Mouse (Mus musculus): ENCODE measurements at regions not wholly inside any gene's neighbourhood (a gene's known extent, or its start where the extent isn't known, plus 50 kb on each side); places are given as distances from the start of the nearest gene placed in this dataset.
"Not testable (repeated sequence)": the region's sequence is repeated elsewhere in the genome, so short reads cannot be mapped to it uniquely, and the experiment has no call there.

- no peak for ATAC-seq (ENCODE audit: borderline replicate concordance, extremely low read depth, low FRiP score, low TSS enrichment)
Observed at GRCm38 (mm10) chr3:133672742-133673447, 128.0 kb upstream of the Tet2 start.

DNA sequence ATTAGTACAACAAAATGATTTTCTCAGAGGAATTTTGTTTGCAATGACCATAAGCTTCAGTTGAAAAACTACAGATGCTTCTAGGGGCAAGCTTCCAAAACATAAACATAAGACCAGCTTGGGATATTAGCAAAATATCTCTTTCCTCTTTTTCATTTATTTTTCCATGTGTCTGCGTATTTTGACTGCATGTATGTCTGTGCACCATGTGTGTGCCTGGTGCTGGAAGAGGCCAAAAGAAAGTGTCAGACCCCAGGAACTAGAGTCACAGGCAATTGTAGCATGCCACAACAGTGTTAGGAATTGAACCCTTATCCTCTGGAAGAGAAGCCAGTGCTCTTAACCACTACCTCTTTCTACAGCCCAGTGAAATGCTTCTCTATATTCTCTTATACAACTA is 133.0 kb upstream of the Tet2 start:
- Histone ChIP-seq H3K27ac (no peak overlapping the region), H3K27me3 (no peaks in the 10 kb centered on the region), H3K9ac (no peak overlapping the region), H3K4me1 (peaks cover 3% of the 10 kb centered on the region; the same call in 1 of the 2 replicates), H3K9me3 (no peaks in the 10 kb centered on the region), H3K4me3 (no peak overlapping the region), H3K36me3 (no peaks in the 10 kb centered on the region), H3K4me2 (no peak overlapping the region)
- peak; percentile 65; the same call in 1 of the 2 replicates for ATAC-seq (ENCODE audit: borderline replicate concordance, extremely low read depth, low FRiP score, low TSS enrichment)
- WGBS, result 84% methylated on average over 1 of the region's 1 CpGs

More at GRCm38 (mm10) chr3:133672742-133673447, 128.0 kb upstream of the Tet2 start:
- H3K4me2 ChIP-seq, result no peak overlapping the region
- H3K9me3 ChIP-seq, result no peaks in the 10 kb centered on the region
- WGBS, result 64% methylated on average over 10 of the region's 10 CpGs
- no peak overlapping the region for H3K27ac ChIP-seq
- no peaks in the 10 kb centered on the region for H3K27me3 ChIP-seq
- H3K9ac ChIP-seq, result no peak overlapping the region
- no peak overlapping the region for H3K4me3 ChIP-seq
- H3K36me3 ChIP-seq, result no peaks in the 10 kb centered on the region
- peaks cover 3% of the 10 kb centered on the region; the same call in 1 of the 2 replicates for H3K4me1 ChIP-seq

GRCm38 (mm10) chr3:133679891-133680290 is 135.0 kb upstream of the Tet2 start:
- WGBS, result 70% methylated on average over 1 of the region's 1 CpGs
- no peaks in the 10 kb centered on the region for H3K9me3 ChIP-seq
- no peak overlapping the region for H3K4me3 ChIP-seq
- H3K9ac ChIP-seq, result no peak overlapping the region
- no peak for ATAC-seq (ENCODE audit: borderline replicate concordance, extremely low read depth, low FRiP score, low TSS enrichment)
- no peaks in the 10 kb centered on the region for H3K27me3 ChIP-seq
- H3K4me1 ChIP-seq, result peaks cover 3% of the 10 kb centered on the region; the same call in 1 of the 2 replicates
- H3K4me2 ChIP-seq, result no peak overlapping the region
- H3K36me3 ChIP-seq, result no peaks in the 10 kb centered on the region
- H3K27ac ChIP-seq, result no peak overlapping the region

DNA sequence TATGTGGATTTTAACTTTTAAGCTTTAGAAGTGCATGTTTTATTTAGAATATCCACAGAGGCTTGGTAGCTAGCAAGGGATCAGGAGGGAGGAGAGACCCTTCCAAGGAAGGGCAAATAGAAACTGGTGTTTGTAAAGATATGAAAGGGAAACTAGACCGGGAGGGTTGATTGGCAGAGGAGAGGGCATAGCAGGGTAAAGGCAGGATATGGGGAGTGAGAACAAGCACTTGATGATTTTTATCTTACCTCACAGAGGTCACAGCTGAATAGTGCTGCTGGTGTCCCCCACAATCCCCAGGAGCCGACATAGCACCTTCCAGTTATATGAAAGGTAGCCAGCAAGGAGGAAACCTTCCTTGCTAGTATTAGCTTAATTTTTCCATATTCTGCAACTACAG is 135.4 kb upstream of the Tet2 start:
- Histone ChIP-seq H3K4me1 (peaks cover 3% of the 10 kb centered on the region; the same call in 1 of the 2 replicates), H3K9me3 (no peaks in the 10 kb centered on the region), H3K4me3 (no peak overlapping the region), H3K27ac (no peak overlapping the region), H3K36me3 (no peaks in the 10 kb centered on the region), H3K9ac (no peak overlapping the region), H3K4me2 (no peak overlapping the region), H3K27me3 (no peaks in the 10 kb centered on the region)
- ATAC-seq (ENCODE audit: borderline replicate concordance, extremely low read depth, low FRiP score, low TSS enrichment), result no peak
- 50% methylated on average over 2 of the region's 2 CpGs for WGBS

DNA sequence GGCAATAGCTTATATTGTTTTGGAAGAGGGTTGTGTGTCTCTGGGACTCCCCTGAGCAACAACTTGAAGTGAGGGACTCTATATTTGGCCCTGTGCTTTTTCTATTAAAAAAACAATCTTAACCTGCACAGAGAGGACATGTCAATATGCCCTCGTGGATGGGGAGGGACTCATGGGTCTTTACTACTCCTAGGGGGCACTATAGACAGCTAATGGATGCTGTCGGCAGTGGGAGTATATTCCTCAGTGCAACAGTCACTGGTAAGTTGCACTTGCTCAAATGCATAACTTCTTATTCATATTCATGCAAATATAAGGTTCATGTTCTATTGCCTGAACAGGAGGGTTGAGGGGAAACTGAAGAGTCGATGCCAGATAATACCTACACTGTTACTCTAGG is 135.9 kb upstream of the Tet2 start:
- no peak overlapping the region for H3K27ac ChIP-seq
- 68% methylated on average over 3 of the region's 3 CpGs for WGBS
- ATAC-seq (ENCODE audit: borderline replicate concordance, extremely low read depth, low FRiP score, low TSS enrichment), result no peak

DNA sequence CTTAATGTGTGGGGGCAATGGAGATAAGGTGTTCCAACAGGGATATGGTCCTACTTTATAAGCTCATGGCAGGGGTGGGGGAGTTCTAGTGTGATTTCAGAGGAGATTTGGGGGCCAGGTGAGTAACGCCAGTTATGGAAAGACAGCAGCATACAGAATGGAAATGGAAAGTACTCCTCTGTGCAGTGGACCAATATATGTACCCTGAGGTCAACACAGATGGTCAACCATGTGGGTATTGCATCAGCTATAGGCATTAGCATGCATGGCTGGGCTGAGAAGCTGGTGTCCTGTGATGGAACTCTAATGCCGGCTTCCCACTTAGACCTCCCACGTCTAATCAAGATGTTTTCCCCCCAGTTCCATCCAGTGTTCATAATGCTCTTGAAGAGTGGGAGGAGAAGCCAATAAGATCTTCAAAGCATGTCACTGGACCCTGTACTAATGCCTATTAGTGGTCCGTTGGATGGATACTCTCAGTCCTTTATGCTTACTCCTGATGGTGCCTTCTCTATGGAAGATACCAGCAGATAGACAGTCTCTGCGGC is 139.3 kb upstream of the Tet2 start:
- ATAC-seq (ENCODE audit: borderline replicate concordance, extremely low read depth, low FRiP score, low TSS enrichment), result no peak
- Histone ChIP-seq H3K4me1 (no peaks in the 10 kb centered on the region), H3K4me3 (no peak overlapping the region), H3K9me3 (no peaks in the 10 kb centered on the region), H3K9ac (no peak overlapping the region), H3K27ac (no peak overlapping the region), H3K27me3 (no peaks in the 10 kb centered on the region), H3K36me3 (no peaks in the 10 kb centered on the region), H3K4me2 (no peak overlapping the region)
- WGBS, result 87% methylated on average over 5 of the region's 5 CpGs

More for the DNA sequence above, 135.9 kb upstream of the Tet2 start:
- H3K4me3 ChIP-seq, result no peak overlapping the region
- H3K36me3 ChIP-seq, result no peaks in the 10 kb centered on the region
- H3K27me3 ChIP-seq, result no peaks in the 10 kb centered on the region
- no peaks in the 10 kb centered on the region for H3K9me3 ChIP-seq
- peaks cover 3% of the 10 kb centered on the region; the same call in 1 of the 2 replicates for H3K4me1 ChIP-seq
- H3K4me2 ChIP-seq, result no peak overlapping the region
- H3K9ac ChIP-seq, result no peak overlapping the region

DNA sequence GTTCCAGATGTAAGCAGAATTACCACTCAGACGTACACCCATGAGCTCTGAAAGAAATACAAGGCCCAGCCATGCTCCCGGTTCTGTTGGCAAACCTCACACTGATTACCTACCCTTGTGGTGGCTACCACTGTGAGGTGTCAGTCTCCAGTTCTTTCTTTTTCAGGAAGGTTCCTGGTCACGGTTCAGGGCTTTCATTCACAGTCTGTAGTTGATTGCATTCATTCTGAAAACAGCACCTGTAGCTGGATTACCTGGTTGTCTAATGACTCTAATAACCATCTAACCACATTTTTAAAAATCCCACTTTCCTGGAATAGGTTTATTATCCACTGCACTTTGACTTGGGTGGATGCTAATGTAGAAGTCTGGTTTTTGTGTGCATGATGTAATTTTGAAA is 139.8 kb upstream of the Tet2 start:
- 80% methylated on average over 3 of the region's 3 CpGs for WGBS
- ATAC-seq (ENCODE audit: borderline replicate concordance, extremely low read depth, low FRiP score, low TSS enrichment), result no peak
- H3K4me1 ChIP-seq, result no peaks in the 10 kb centered on the region
- no peaks in the 10 kb centered on the region for H3K36me3 ChIP-seq
- no peak overlapping the region for H3K4me2 ChIP-seq
- H3K4me3 ChIP-seq, result no peak overlapping the region
- H3K9ac ChIP-seq, result no peak overlapping the region
- no peak overlapping the region for H3K27ac ChIP-seq
- H3K9me3 ChIP-seq, result no peaks in the 10 kb centered on the region
- H3K27me3 ChIP-seq, result no peaks in the 10 kb centered on the region

DNA sequence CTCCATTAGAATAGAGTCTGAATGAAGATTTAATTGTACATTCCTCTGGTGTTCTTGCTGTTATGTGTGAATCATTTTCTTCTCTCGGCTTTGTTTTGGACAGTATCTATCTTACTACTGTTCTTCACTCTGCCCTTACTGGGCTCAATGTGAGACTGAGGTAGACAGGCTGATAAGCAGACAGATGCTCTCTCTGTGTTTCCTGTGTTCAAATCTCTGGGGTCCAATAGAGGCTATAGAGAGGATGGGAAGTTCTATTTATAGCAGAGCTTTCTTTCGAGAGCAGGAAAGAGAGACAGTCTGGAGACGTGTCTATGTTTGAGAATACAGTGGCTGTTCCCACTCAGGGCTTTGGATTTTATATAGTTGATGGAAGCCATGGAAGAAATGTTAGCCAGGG is 140.5 kb upstream of the Tet2 start:
- 37% methylated on average over 3 of the region's 3 CpGs for WGBS
- no peak overlapping the region for H3K4me3 ChIP-seq
- no peaks in the 10 kb centered on the region for H3K36me3 ChIP-seq
- no peaks in the 10 kb centered on the region for H3K4me1 ChIP-seq
- H3K9me3 ChIP-seq, result no peaks in the 10 kb centered on the region
- no peak overlapping the region for H3K9ac ChIP-seq
- H3K4me2 ChIP-seq, result no peak overlapping the region
- H3K27me3 ChIP-seq, result no peaks in the 10 kb centered on the region
- ATAC-seq (ENCODE audit: borderline replicate concordance, extremely low read depth, low FRiP score, low TSS enrichment), result no peak
- H3K27ac ChIP-seq, result no peak overlapping the region

DNA sequence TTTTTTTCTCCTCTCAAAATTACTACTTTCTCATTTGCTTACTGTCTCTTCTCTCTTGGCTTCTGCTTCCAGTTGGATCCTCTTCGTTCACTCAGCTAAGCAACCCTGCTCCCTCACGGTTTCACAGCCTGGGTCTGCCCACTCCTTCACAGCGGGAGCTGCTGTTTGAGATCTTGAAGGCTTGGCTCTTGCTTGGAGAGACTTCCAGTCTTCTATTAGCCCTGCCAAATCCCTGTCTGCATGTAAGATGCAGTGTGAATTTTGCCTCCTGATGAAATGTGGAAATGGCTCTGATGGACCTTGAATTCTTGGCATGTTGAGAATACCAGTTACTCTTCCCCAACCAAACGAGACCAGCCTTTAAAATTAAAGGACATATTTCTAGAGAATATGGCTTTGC is 149.1 kb upstream of the Tet2 start:
- no peaks in the 10 kb centered on the region for H3K4me1 ChIP-seq
- no peak overlapping the region for H3K4me2 ChIP-seq
- no peak for ATAC-seq (ENCODE audit: borderline replicate concordance, extremely low read depth, low FRiP score, low TSS enrichment)
- H3K4me3 ChIP-seq, result no peak overlapping the region
- 15% methylated on average over 4 of the region's 4 CpGs for whole genome bisulfite sequencing
- no peaks in the 10 kb centered on the region for H3K27me3 ChIP-seq
- no peak overlapping the region for H3K9ac ChIP-seq
- no peaks in the 10 kb centered on the region for H3K9me3 ChIP-seq
- no peak overlapping the region for H3K27ac ChIP-seq
- H3K36me3 ChIP-seq, result no peaks in the 10 kb centered on the region

- no peak for ATAC-seq (ENCODE audit: borderline replicate concordance, extremely low read depth, low FRiP score, low TSS enrichment)
- Histone ChIP-seq H3K27me3 (no peaks in the 10 kb centered on the region), H3K9ac (no peak overlapping the region), H3K27ac (no peak overlapping the region), H3K9me3 (no peaks in the 10 kb centered on the region), H3K4me1 (no peaks in the 10 kb centered on the region), H3K4me2 (no peak overlapping the region), H3K4me3 (no peak overlapping the region), H3K36me3 (no peaks in the 10 kb centered on the region)
- 76% methylated on average over 3 of the region's 3 CpGs for WGBS
Observed at GRCm38 (mm10) chr3:133696122-133696521, 151.2 kb upstream of the Tet2 start.

GRCm38 (mm10) chr3:133704849-133705248 is 159.9 kb upstream of the Tet2 start:
- H3K27me3 ChIP-seq; H3K36me3 ChIP-seq; H3K27ac ChIP-seq; H3K9me3 ChIP-seq; ATAC-seq (ENCODE audit: borderline replicate concordance, extremely low read depth, low FRiP score, low TSS enrichment); H3K9ac ChIP-seq; H3K4me1 ChIP-seq; H3K4me2 ChIP-seq; H3K4me3 ChIP-seq: not testable (repeated sequence)

DNA sequence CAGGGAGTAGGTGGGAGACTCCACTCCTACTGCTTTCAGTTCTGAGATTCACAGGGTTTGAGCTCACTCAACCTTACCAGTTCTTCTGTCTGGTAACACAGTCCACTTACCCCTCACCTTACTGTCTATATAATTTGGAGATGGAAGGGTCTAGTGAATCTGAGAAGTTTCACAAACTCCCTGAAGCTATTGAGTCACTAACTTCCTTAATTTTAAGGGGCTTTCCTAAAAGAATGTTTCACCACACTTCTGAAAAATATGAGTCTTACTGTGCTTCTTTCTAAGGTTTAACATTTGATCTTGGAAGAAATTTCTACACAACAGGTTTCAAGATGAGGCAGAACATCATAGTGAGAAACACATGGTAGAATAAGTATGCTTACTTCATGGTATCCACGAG is 166.6 kb upstream of the Tet2 start:
- Histone ChIP-seq H3K27me3 (no peaks in the 10 kb centered on the region), H3K9me3 (no peaks in the 10 kb centered on the region), H3K36me3 (no peaks in the 10 kb centered on the region), H3K27ac (no peak overlapping the region), H3K4me1 (no peaks in the 10 kb centered on the region), H3K9ac (no peak overlapping the region), H3K4me2 (no peak overlapping the region), H3K4me3 (no peak overlapping the region)
- no peak for ATAC-seq (ENCODE audit: borderline replicate concordance, extremely low read depth, low FRiP score, low TSS enrichment)
- 48% methylated on average over 1 of the region's 1 CpGs for WGBS

Data from lung, embryonic 15.5 days (tissue).